Mouse (Mus musculus): ENCODE measurements around the gene Tk1.

The Tk1 gene

DNA sequence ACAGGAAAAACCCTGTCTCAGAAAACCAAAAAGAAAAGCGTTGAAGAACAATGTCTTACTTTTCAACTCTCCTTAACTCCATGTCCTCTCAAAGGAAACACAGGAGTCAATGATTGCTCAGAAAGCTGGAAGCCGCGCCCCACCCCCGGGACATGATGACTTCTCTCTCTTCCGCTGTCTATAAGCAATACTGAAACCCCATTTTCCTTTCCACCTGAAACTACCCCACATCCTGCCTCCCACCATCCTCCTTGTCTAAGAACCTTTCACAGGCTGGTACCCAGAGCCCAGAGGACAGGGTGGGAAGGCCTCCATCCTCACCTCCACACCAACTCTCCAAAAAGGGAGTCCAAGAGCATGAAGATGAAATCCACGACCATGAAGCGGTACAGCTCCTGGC is 53.5 kb downstream of the Tk1 start:
- DNase-seq (ENCODE audit: low spot score in 2 of 2) = no peak

DNA sequence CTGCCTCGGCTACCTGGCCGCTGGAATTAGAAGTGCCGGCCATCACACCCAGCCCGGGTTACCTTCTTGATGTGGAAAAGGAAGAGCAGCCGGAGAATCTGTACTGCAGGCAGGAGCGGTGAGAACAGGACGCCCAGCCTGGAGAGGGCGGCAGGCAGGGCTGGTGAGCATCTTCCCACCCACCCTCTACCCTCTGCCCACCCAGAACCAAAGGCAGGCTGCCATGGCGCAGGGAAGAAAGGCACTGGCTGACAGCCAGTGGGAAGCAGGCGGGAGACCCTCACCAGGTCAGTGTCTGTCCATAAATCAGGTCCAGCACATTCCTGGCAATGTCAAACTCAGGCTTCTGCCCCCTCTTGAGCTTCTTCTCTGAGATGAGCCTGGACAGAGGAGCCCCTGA is 55.5 kb downstream of the Tk1 start:
- no peak for DNase-seq (ENCODE audit: low spot score in 2 of 2)

DNA sequence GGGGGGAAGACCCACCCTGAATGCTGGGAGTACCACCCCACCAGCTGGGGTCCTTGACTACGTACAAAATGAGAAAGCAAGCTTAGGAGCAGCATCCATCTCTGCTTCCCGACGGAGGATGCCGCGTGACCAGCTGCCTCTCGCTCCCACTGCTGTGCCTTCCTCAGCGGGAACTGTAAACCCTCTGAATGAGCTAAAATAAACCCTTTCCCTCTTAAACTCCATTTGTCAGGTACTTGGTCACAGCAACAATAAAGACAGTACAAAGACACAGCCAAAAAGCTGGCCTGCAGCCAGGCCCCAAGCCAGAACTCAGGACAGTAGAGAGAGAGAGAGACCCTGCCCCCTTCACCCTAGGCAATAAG is 56.2 kb downstream of the Tk1 start:
- no peak for DNase-seq (ENCODE audit: low spot score in 2 of 2)

DNA sequence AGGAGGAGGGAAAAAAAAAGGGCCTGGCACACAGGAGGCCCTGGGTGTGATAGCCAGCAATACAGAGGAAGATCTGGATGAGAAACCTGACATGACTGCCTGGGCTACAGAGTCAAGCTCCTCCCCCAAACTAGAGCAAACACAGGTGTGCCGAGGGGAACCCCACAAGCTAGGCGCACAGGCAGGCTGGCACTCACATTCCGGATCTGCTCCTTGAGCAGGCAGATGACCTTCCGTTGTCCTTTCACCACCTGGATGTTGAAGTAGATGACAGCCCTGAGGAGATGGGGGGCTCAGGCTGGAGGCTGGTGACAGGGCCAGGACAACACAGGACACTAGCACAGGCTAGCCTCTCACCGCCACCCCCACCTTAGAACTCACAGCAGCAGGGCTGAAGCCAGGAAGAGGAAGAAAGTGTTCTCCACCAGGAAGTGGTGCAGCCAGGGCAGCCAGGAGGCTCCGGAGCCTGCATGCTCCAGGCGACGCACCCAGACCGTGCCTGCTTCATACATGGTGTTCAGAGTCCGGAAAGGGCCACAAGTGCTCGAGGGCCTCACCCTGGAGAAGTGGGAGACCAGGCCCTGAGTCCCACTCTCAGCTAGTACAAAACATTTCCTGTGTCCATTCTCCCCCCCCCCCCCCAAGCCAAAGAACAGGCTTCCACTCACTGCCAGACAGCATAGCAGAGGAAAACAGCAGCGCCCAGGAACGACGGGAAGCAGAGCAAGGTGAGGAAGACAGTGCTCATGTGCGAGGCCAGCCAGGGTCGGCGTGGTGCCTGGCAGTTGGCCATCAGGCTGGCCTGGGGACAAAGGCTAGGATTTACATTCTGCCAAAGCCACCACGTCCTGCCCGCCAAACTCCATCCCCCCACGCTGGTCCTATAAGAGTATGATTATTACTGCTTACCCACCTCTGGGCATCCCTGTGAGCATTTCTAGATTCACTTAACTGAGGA is 56.9 kb downstream of the Tk1 start:
- DNase-seq (ENCODE audit: low spot score in 2 of 2) = no peak

DNA sequence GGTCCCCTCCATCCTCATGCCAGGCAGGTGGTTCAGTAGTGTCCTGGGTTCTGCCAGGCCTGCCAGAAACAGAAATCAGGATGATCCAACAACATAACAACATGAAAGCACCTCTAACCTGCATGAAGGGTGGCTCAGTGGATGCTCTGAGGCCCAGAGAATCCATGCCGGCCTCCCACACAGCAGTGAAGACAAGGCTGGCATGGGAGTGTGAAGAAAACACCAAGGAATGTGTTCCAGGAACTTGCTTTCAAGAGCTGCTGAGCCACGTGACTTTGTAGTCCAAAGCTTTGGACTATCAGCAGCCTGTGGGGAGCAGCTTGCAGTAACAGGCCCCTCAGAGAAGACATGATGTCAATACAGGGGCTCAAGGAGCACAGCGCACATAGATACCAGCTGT is 59.6 kb downstream of the Tk1 start:
- no peak for DNase-seq (ENCODE audit: low spot score in 2 of 2)
